Mouse (Mus musculus) bone marrow, adult 2 months (tissue): ENCODE results near the gene Mfsd7a.

Experiments
- CTCF ChIP-seq: fragments of 200-500 bp; IDR thresholded peaks from 2 replicates; pipeline ENCODE4 v1.5.1; 2011; ENCODE audit warnings: low read length, control low read depth; ENCODE audit not compliant: control insufficient read depth, insufficient read depth
- POLR2A ChIP-seq: fragments of 200-500 bp; IDR thresholded peaks from 2 replicates; pipeline ENCODE4 v1.6.1; 2011; ENCODE audit warnings: low read depth, mild to moderate bottlenecking, control low read depth, low read length, borderline replicate concordance; ENCODE audit not compliant: control insufficient read depth

DNA sequence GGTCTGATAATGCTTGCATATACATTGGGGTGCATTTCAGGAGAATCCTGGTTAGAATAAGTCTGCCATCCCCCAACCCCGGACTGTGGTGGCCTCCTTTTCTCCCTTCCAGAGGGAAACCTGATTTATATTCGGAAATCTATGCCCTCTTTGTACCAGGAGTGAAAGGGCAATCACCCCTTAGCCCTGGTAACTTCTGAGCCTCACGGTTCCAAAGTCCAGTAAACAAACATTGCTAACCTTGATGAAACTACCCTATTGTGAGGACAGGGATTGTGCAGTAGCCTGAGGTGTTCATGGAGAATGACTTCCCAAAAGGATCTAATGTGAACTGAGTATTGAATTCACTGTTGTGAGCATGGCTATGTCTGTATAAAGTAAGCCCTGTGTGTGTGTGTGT lies 5.4 kb upstream of the Mfsd7a start:
- TF ChIP-seq CTCF (no peak), POLR2A (no peak)
